Mouse (Mus musculus): ENCODE results near the gene Hmg20a. TPM values are rescaled to one million over a fixed set of nuclear protein-coding genes. Genes with fewer than 3 reads are reported as not detected.

The Hmg20a gene
- total RNA-seq, 2 experiments from 2014 or later = 4.0 to 10.9 TPM

GRCm38 (mm10) chr9:56510281-56510680, 91.9 kb downstream of the Hmg20a start:
- ATAC-seq (replicated peaks; ENCODE audit: low FRiP score, poor library complexity, severe bottlenecking) = no peak

- ATAC-seq (replicated peaks; ENCODE audit: low FRiP score, poor library complexity, severe bottlenecking) = no peak
Observed at GRCm38 (mm10) chr9:56512486-56512885, 94.1 kb downstream of the Hmg20a start.

GRCm38 (mm10) chr9:56515110-56515509, 96.7 kb downstream of the Hmg20a start:
- no peak for ATAC-seq (replicated peaks; ENCODE audit: low FRiP score, poor library complexity, severe bottlenecking)

GRCm38 (mm10) chr9:56516219-56516618, 97.8 kb downstream of the Hmg20a start:
- no peak for ATAC-seq (replicated peaks; ENCODE audit: low FRiP score, poor library complexity, severe bottlenecking)

- ATAC-seq (replicated peaks; ENCODE audit: low FRiP score, poor library complexity, severe bottlenecking) = no peak
Observed at GRCm38 (mm10) chr9:56516692-56517263, 98.4 kb downstream of the Hmg20a start.

GRCm38 (mm10) chr9:56522281-56522680, 103.9 kb downstream of the Hmg20a start:
- ATAC-seq (replicated peaks; ENCODE audit: low FRiP score, poor library complexity, severe bottlenecking) = no peak

- ATAC-seq (replicated peaks; ENCODE audit: low FRiP score, poor library complexity, severe bottlenecking) = no peak
Observed at GRCm38 (mm10) chr9:56527951-56528350, 109.5 kb downstream of the Hmg20a start.

- ATAC-seq (replicated peaks; ENCODE audit: low FRiP score, poor library complexity, severe bottlenecking) = no peak
Observed at GRCm38 (mm10) chr9:56531991-56532390, 113.6 kb downstream of the Hmg20a start.

- no peak for ATAC-seq (replicated peaks; ENCODE audit: low FRiP score, poor library complexity, severe bottlenecking)
Observed at GRCm38 (mm10) chr9:56533916-56534315, 115.5 kb downstream of the Hmg20a start.

GRCm38 (mm10) chr9:56534727-56535126, 116.3 kb downstream of the Hmg20a start:
- ATAC-seq (replicated peaks; ENCODE audit: low FRiP score, poor library complexity, severe bottlenecking) = no peak

- no peak for ATAC-seq (replicated peaks; ENCODE audit: low FRiP score, poor library complexity, severe bottlenecking)
Observed at GRCm38 (mm10) chr9:56535361-56535760, 117.0 kb downstream of the Hmg20a start.

- ATAC-seq (replicated peaks; ENCODE audit: low FRiP score, poor library complexity, severe bottlenecking) = no peak
Observed at GRCm38 (mm10) chr9:56540051-56540450, 121.6 kb downstream of the Hmg20a start.

- ATAC-seq (replicated peaks; ENCODE audit: low FRiP score, poor library complexity, severe bottlenecking) = no peak
Observed at GRCm38 (mm10) chr9:56544687-56545475, 126.5 kb downstream of the Hmg20a start.

Other genes starting within 250 kb of the Hmg20a start
- gene Peak1, start 542 bp upstream of the Hmg20a start, total RNA-seq (2015; ENCODE audit: low replicate concordance) = 6.3 and 18.7 TPM in 2 replicates
- gene Peak1, start 542 bp upstream of the Hmg20a start, total RNA-seq (2017; ENCODE audit: low replicate concordance) = 0.90 and 3.2 TPM in 2 replicates